In genomic region chr2:80037971-80038370, GRCm38 (mm10) we compare ENCODE assay signal across 12 mouse cellular contexts.
DNase-seq lines count a peak whose midpoint lies in the region; ATAC-seq and TF ChIP-seq lines count a peak whose summit lies in the region.
"Had no signal": no experiment of that assay in that cellular context is flagged by ENCODE, and none has a peak within 500 bp of the region (broad histone marks: within the 10 kb centered on the region; RNA-seq: fewer than 3 reads in every experiment).

No protein-coding gene starts in this region.

- H3K4me3 ChIP-seq in gastrocnemius, adult 2 months: peak overlapping the region; percentile 72
- H3K4me3 ChIP-seq in lung, embryonic 15.5 days: peak overlapping the region; percentile 39
- H3K4me3 ChIP-seq in heart, postnatal 0 days (ENCODE audit: low read depth, low read length): peak overlapping the region; percentile 49
- H3K4me3 ChIP-seq in stomach, embryonic 14.5 days (ENCODE audit: low read depth, low read length): peak overlapping the region; percentile 45

- H3K27ac ChIP-seq in gastrocnemius, adult 2 months: peak overlapping the region; percentile 73
- 0 out of 2 replicates have a peak overlapping the region, but pooled peaks have one; percentile 55 for H3K27ac ChIP-seq in lung, embryonic 15.5 days
- peak overlapping the region; percentile 59 for H3K27ac ChIP-seq in heart, postnatal 0 days (ENCODE audit: low read depth)
- H3K27ac ChIP-seq in stomach, embryonic 14.5 days (ENCODE audit: low read length): peak overlapping the region; percentile 91
- H3K27ac ChIP-seq: hindbrain, embryonic 14.5 days had no signal

- no peaks in the 10 kb centered on the region for H3K4me1 ChIP-seq in lung, embryonic 15.5 days
- H3K4me1 ChIP-seq in heart, postnatal 0 days (ENCODE audit: control insufficient read depth, insufficient read depth): no peaks in the 10 kb centered on the region
- no peaks in the 10 kb centered on the region for H3K4me1 ChIP-seq in stomach, embryonic 14.5 days (ENCODE audit: control insufficient read depth, insufficient read depth, low read length)

- peak overlapping the region; percentile 53 for H3K4me2 ChIP-seq in lung, embryonic 15.5 days
- H3K4me2 ChIP-seq in heart, postnatal 0 days (ENCODE audit: low read depth, low read length): peak overlapping the region; percentile 49
- H3K4me2 ChIP-seq in stomach, embryonic 14.5 days (replicated peaks; ENCODE audit: low read depth, low read length): peak overlapping the region; percentile 53
- H3K4me2 ChIP-seq: hindbrain, embryonic 14.5 days had no signal

- no peak overlapping the region for H3K9ac ChIP-seq in lung, embryonic 15.5 days
- H3K9ac ChIP-seq in heart, postnatal 0 days (replicated peaks; ENCODE audit: low read depth, low read length): peak overlapping the region; percentile 40; the same call in 1 of the 2 replicates
- peak overlapping the region; percentile 33 for H3K9ac ChIP-seq in stomach, embryonic 14.5 days (replicated peaks; ENCODE audit: low read depth, low read length)
- H3K9ac ChIP-seq: forebrain, postnatal 0 days; hindbrain, embryonic 14.5 days had no signal

- ATAC-seq in lung, embryonic 15.5 days (ENCODE audit: borderline replicate concordance, extremely low read depth, low FRiP score, low TSS enrichment): no peak
- ATAC-seq in heart, postnatal 0 days (ENCODE audit: insufficient read depth, low read depth): no peak
- no peak for ATAC-seq in stomach, embryonic 14.5 days (ENCODE audit: insufficient number of reproducible peaks, insufficient read depth, low FRiP score, low read depth)
- ATAC-seq in megakaryocyte-erythroid progenitor cell, adult 5-6 weeks (replicated peaks; ENCODE audit: low FRiP score, low TSS enrichment, poor library complexity, severe bottlenecking): no peak
- ATAC-seq: forebrain, postnatal 0 days had no signal

- WGBS in lung, embryonic 15.5 days: 36% methylated on average over 5 of the region's 5 CpGs
- WGBS in heart, postnatal 0 days: 67% methylated on average over 5 of the region's 5 CpGs
- WGBS in stomach, embryonic 14.5 days: 40% methylated on average over 5 of the region's 5 CpGs

- DNase-seq in gastrocnemius, adult 2 months: no peak
- DNase-seq in gastrocnemius, postnatal 10 days: no peak
- no peak for DNase-seq in lung, postnatal 4 days
- DNase-seq in heart, postnatal 0 days (ENCODE audit: low spot score): no peak
- no peak for DNase-seq in right cerebral cortex, postnatal 4 days
- DNase-seq: cerebellum, postnatal 36 days; forebrain, postnatal 0 days; thymus, adult 18-20 months had no signal

- no peaks in the 10 kb centered on the region for H3K9me3 ChIP-seq in lung, embryonic 15.5 days
- H3K9me3 ChIP-seq in heart, postnatal 0 days (replicated peaks; ENCODE audit: control insufficient read depth, low read length): no peaks in the 10 kb centered on the region
- H3K9me3 ChIP-seq in stomach, embryonic 14.5 days (ENCODE audit: control insufficient read depth, low read depth, low read length): no peaks in the 10 kb centered on the region

- intact Hi-C loops in gastrocnemius, adult 2 months (cut with DNase I): no loop called here

- no peaks in the 10 kb centered on the region for H3K27me3 ChIP-seq in lung, embryonic 15.5 days
- no peaks in the 10 kb centered on the region for H3K27me3 ChIP-seq in heart, postnatal 0 days (ENCODE audit: control insufficient read depth, insufficient read depth, low read length)
- no peaks in the 10 kb centered on the region for H3K27me3 ChIP-seq in stomach, embryonic 14.5 days (ENCODE audit: control insufficient read depth, insufficient read depth, low read length)

- no peak for TF ChIP-seq EP300 in heart, postnatal 0 days (IDR thresholded peaks at IDR 0.05; ENCODE audit: low read depth)

- H3K36me3 ChIP-seq in lung, embryonic 15.5 days: no peaks in the 10 kb centered on the region
- H3K36me3 ChIP-seq in heart, postnatal 0 days (replicated peaks; ENCODE audit: control insufficient read depth, insufficient read depth, low read length): no peaks in the 10 kb centered on the region
- no peaks in the 10 kb centered on the region for H3K36me3 ChIP-seq in stomach, embryonic 14.5 days (ENCODE audit: control insufficient read depth, insufficient read depth, low read length)

- TF ChIP-seq CTCF in gastrocnemius, adult 2 months (IDR thresholded peaks at IDR 0.05): no peak
- no peak for TF ChIP-seq CTCF in heart, postnatal 0 days (IDR thresholded peaks at IDR 0.05; ENCODE audit: low read depth)
